Mouse (Mus musculus) limb, embryonic 12.5 days (tissue): Measurements from ENCODE around the gene Ap1s3. TPM values are rescaled to one million over a fixed set of nuclear protein-coding genes. Genes with fewer than 3 reads are reported as not detected.

Experiments used
- ATAC-seq: fragments of 200-750 bp; cut with Nextera tagmentation; 2 replicates; pipeline ENCODE4 v1.8.0; 2017; ENCODE audit warnings: low read depth, moderate TSS enrichment; ENCODE audit not compliant: insufficient number of reproducible peaks, insufficient read depth, low FRiP score, low TSS enrichment
- H3K27ac ChIP-seq: fragments of 300-500 bp; sonication (generic); 2 replicates; pipeline ENCODE4 v1.5.1; 2016; ENCODE audit warnings: mild to moderate bottlenecking, moderate library complexity
- H3K27me3 ChIP-seq: fragments of 300-500 bp; sonication (generic); 2 replicates; pipeline ENCODE4 v1.6.1; 2016; ENCODE audit warnings: mild to moderate bottlenecking, moderate library complexity
- H3K36me3 ChIP-seq: fragments of 300-500 bp; sonication (generic); 2 replicates; pipeline ENCODE4 v1.6.1; 2016; ENCODE audit warnings: mild to moderate bottlenecking, moderate library complexity
- H3K4me1 ChIP-seq: fragments of 300-500 bp; sonication (generic); replicated peaks from 2 replicates; pipeline ENCODE4 v1.6.1; 2016
- H3K4me2 ChIP-seq: fragments of 300-500 bp; sonication (generic); 2 replicates; pipeline ENCODE4 v1.6.1; 2016; ENCODE audit warnings: mild to moderate bottlenecking, moderate library complexity
- H3K4me3 ChIP-seq: fragments of 300-500 bp; sonication (generic); replicated peaks from 2 replicates; pipeline ENCODE4 v1.5.1; 2016; ENCODE audit warnings: mild to moderate bottlenecking
- H3K9ac ChIP-seq: fragments of 300-500 bp; sonication (generic); replicated peaks from 2 replicates; pipeline ENCODE4 v1.6.1; 2016; ENCODE audit warnings: mild to moderate bottlenecking, moderate library complexity
- H3K9me3 ChIP-seq: fragments of 300-500 bp; sonication (generic); 2 replicates; pipeline ENCODE4 v1.6.1; 2016; ENCODE audit warnings: mild to moderate bottlenecking, moderate library complexity
- WGBS: fragments of 180-500 bp; shearing (Covaris S2); methylation state at CpG from one replicate; pipeline ENCODE4 v1.1.7; 2016; 5-methylcytosine and 5-hydroxymethylcytosine counted together
- polyA plus RNA-seq: library from polyadenylated mRNA; unstranded; fragments of >200 nt; fragmentation: Nextera tagmentation; extraction: Ambion mirVana; gene quantifications from 2 replicates; pipeline ENCODE4 v1.2.1, GENCODE M21; 2016

Ap1s3 gene
- polyA plus RNA-seq, 1 experiment from 2014 or later, result 0.73 TPM

DNA sequence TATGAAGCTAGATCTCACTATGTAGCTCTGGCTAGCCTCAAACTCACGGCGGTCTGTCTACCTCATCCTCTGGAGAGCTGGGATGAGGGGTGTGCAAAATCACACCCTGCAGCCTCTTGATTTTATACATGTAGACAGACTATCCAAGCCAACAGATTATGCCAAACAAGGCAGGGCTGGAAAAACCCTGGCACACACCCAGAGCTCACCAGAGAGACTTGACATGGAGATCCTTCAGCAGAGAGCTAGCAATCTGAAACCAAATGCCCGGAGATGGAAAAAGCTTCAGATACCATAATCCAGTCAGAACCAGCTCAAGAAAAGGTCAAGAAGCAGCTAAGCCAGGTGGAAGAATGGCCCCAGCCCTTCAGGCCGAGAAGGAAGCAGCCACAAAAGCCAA lies 6.9 kb downstream of the Ap1s3 start:
- no peak overlapping the region for H3K9ac ChIP-seq
- no peak overlapping the region for H3K4me2 ChIP-seq
- no peak for ATAC-seq
- WGBS, result 85% methylated on average over 4 of the region's 4 CpGs
- no peaks in the 10 kb centered on the region for H3K4me1 ChIP-seq
- H3K9me3 ChIP-seq, result peaks cover 5% of the 10 kb centered on the region; the same call in 1 of the 2 replicates
- H3K27me3 ChIP-seq, result no peaks in the 10 kb centered on the region
- no peak overlapping the region for H3K4me3 ChIP-seq
- no peak overlapping the region for H3K27ac ChIP-seq
- H3K36me3 ChIP-seq, result no peaks in the 10 kb centered on the region

DNA sequence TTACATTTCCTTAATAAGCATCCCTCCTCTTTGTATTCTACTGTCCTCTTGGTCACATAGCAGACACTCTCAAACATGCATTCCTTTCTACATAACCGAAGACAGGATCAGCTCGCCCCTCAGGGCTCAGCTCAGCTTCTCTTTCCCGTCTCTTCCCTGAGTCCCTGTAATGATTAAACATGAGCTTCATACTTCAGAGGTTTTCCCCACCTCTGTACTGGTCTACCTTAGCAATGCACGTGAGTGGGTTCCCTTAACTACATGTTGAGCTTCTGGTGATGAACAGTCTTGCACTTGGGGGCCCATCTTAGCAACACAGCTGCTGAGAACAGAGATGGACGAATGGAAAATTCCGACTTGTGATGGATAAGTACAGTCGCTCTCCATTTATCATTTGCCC lies 12.2 kb downstream of the Ap1s3 start:
- H3K4me1 ChIP-seq, result no peaks in the 10 kb centered on the region; the same call in 1 of the 2 replicates
- H3K9me3 ChIP-seq, result peaks cover 5% of the 10 kb centered on the region; the same call in 1 of the 2 replicates
- WGBS, result 85% methylated on average over 7 of the region's 7 CpGs
- no peaks in the 10 kb centered on the region for H3K27me3 ChIP-seq
- H3K27ac ChIP-seq, result no peak overlapping the region
- no peak for ATAC-seq
- no peak overlapping the region for H3K9ac ChIP-seq
- H3K4me3 ChIP-seq, result no peak overlapping the region
- H3K36me3 ChIP-seq, result no peaks in the 10 kb centered on the region
- H3K4me2 ChIP-seq, result no peak overlapping the region

DNA sequence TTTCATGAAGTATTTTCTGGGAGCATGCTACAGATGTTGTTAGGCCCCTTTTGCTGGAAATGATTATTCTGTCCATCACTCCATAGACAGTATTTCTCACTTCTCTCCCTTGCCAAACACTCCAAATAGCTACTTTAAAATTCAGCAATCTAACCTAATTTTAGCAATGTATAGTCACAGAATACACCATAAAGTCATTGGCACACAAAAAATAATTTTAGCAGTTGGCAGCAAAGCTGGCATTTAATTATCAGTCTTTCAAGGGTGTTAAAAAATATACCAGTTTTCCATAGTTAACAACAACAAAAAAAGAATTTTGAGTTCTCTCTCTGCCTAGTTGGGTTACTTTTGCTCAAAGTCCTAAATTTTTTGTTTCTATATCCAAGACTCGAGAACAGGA lies 14.4 kb downstream of the Ap1s3 start:
- no peak overlapping the region for H3K27ac ChIP-seq
- H3K9me3 ChIP-seq, result peaks cover 4% of the 10 kb centered on the region; the same call in 1 of the 2 replicates
- ATAC-seq, result no peak
- H3K4me3 ChIP-seq, result no peak overlapping the region
- WGBS, result 51% methylated on average over 1 of the region's 1 CpGs
- H3K27me3 ChIP-seq, result no peaks in the 10 kb centered on the region
- H3K4me1 ChIP-seq, result no peaks in the 10 kb centered on the region; the same call in 1 of the 2 replicates
- H3K36me3 ChIP-seq, result no peaks in the 10 kb centered on the region
- no peak overlapping the region for H3K9ac ChIP-seq
- no peak overlapping the region for H3K4me2 ChIP-seq

DNA sequence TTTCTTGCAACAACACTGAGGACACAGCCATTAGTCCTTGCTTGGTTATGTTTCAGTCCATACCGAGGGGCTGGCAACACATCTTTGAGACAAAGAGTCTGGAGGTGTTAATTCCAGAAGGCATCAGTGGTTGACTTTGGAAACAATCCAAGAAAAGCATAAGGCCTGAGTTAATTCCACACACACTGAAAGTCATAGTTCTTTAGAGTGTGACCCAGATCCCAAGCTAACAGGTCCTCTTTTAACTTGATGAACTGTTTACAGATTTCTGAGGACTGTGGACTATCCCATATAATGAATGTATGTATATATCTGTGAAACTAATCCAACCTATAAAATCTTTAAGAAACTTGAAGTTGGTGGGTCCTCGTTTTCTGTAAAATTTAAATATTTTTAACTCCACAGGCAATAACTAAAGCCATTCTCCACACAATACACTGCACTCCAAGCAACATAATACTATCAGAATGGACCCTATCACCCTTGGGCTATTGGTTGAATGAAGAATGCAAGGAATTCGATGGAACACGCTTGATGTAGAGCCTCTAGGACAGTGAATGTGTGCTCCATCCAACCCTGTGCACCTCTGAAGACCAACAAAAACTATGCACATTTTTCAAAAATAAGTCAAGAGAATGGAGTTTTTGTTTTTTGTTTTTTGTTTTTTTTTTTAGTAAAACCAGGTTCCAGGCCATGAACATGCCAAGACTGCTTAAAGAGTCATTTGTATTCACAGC lies 15.8 kb downstream of the Ap1s3 start:
- H3K36me3 ChIP-seq, result no peaks in the 10 kb centered on the region
- no peak overlapping the region for H3K9ac ChIP-seq
- no peak overlapping the region for H3K4me3 ChIP-seq
- H3K9me3 ChIP-seq, result no peaks in the 10 kb centered on the region
- H3K4me2 ChIP-seq, result no peak overlapping the region
- ATAC-seq, result no peak; the same call in 1 of the 2 replicates
- no peaks in the 10 kb centered on the region for H3K27me3 ChIP-seq
- H3K4me1 ChIP-seq, result no peaks in the 10 kb centered on the region; the same call in 1 of the 2 replicates
- peak overlapping the region; percentile 70; the same call in 1 of the 2 replicates for H3K27ac ChIP-seq
- WGBS, result 63% methylated on average over 4 of the region's 4 CpGs

DNA sequence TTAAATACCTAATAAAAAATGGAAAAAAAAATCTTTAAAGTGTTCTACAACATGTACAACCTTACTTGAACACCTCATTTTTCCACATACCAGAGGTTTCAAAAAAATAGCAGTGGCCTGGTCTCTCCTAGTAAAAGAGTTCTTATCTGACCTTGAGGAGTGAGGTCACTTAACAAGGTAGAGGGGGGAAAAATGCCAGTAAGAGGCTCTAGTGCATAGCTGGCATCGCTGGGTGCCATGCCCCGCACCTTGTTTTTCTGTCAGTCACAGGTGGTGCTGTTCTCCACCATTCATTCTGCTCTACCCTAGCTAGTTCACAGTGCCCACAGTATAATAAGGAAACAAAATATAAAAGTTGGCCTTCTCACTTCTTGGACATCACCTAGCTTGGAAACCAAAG lies 16.8 kb downstream of the Ap1s3 start:
- H3K27ac ChIP-seq, result no peak overlapping the region

DNA sequence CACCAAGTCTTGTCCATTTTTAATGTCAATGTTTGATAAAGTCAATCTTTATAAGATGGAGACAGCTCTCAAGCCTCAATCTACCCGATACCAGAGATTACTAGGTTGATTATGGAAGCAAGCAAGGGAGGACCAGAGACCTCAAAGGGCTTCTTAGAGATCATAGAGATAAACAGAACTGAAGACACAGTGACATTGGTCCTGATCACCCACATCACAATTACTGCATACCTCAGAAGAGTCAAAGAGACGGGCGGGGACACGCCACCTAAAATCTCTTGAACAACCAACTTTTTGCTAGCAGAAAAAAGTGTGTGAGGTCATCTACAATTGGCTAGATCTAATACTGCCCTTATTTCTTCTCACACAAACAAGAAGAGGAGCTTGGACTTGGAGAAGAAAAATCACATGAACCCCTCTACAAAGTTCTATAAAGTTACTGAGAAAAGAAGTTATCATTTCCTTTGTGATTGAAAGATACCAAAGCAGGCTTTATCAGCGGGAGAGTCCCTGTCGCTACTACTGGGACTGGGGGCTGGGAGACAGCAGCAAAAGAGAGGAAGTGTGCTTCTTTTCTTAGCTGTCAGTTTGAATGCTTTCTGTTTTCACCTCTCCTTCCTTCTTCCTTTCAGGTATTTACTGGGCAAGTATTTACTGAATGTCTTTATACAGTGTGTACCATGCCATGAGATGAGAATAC lies 28.2 kb downstream of the Ap1s3 start:
- Histone ChIP-seq H3K4me2 (no peak overlapping the region), H3K27ac (no peak overlapping the region), H3K27me3 (no peaks in the 10 kb centered on the region), H3K4me1 (no peaks in the 10 kb centered on the region), H3K9me3 (no peaks in the 10 kb centered on the region), H3K9ac (no peak overlapping the region), H3K4me3 (no peak overlapping the region), H3K36me3 (no peaks in the 10 kb centered on the region)
- 88% methylated on average over 6 of the region's 6 CpGs for WGBS
- no peak for ATAC-seq

More for the DNA sequence above, 16.8 kb downstream of the Ap1s3 start:
- H3K36me3 ChIP-seq, result no peaks in the 10 kb centered on the region
- no peaks in the 10 kb centered on the region for H3K27me3 ChIP-seq
- no peak overlapping the region for H3K4me2 ChIP-seq
- 97% methylated on average over 2 of the region's 2 CpGs for WGBS
- no peak for ATAC-seq
- H3K9me3 ChIP-seq, result no peaks in the 10 kb centered on the region
- no peaks in the 10 kb centered on the region; the same call in 1 of the 2 replicates for H3K4me1 ChIP-seq
- H3K9ac ChIP-seq, result no peak overlapping the region
- H3K4me3 ChIP-seq, result no peak overlapping the region

DNA sequence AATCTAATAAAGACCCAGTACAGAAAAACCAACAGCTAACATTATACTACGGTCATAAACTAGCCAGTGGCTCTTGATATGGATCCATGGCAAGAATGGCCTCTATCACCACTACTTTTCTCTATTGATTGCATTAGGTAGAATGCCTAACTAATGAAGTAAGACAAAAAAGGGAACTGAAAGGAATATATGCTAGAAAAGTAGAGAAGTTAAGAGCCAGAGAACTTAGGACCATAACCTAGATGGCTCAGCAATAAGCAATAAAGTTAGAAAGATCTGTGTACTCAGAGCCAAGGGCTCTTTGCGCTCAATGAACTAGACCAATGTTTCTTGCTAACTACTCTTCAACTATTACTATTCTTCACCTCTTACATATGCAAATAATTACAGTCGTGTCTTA lies 29.1 kb downstream of the Ap1s3 start:
- H3K4me2 ChIP-seq, result no peak overlapping the region
- no peak for ATAC-seq
- H3K4me3 ChIP-seq, result no peak overlapping the region
- no peak overlapping the region for H3K27ac ChIP-seq
- no peaks in the 10 kb centered on the region for H3K36me3 ChIP-seq
- H3K9ac ChIP-seq, result no peak overlapping the region
- WGBS, result 83% methylated on average over 3 of the region's 3 CpGs
- H3K4me1 ChIP-seq, result no peaks in the 10 kb centered on the region
- H3K9me3 ChIP-seq, result no peaks in the 10 kb centered on the region
- H3K27me3 ChIP-seq, result no peaks in the 10 kb centered on the region

DNA sequence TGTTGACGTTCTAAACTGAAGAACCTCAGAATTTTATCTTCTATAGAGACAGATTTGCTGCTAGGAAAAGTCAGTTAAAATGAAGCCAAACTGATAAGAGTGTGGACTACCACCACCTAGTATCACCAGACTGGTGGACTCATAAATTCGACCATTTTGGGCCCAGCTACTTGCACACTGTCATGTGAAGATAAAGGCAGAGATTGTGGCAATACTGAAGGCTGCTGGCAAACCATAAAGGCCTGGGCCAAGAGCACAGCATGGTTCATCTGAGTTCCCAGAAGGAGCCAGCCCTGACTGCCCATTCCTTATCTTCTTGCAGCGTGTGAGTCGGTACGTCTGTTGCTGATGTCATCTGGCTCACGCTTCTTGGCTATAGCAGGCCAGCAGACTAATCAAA lies 30.4 kb downstream of the Ap1s3 start:
- H3K36me3 ChIP-seq, result no peaks in the 10 kb centered on the region
- WGBS, result 85% methylated on average over 6 of the region's 6 CpGs

DNA sequence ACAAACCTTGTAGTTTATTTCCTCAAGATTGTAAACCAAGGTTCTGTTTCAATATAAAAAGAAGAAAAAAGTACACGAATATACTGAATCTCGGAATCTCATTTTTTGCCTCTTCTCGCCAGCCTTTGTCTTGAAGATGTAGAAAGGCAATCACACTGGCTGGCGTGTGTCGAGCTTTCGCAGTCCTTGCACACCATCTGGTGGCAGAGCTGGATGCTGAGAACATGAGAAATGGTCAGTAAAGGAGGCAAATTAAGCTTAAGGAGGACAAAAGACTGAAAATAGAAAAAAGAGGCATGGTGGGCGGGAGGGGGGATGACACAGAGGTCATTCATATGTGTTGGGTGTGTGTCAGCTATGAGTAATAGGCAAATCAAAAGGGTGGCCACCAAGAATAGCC lies 31.6 kb downstream of the Ap1s3 start:
- no peak for ATAC-seq
- H3K4me1 ChIP-seq, result no peaks in the 10 kb centered on the region
- no peak overlapping the region for H3K4me3 ChIP-seq
- WGBS, result 82% methylated on average over 7 of the region's 7 CpGs
- no peak overlapping the region for H3K9ac ChIP-seq
- no peaks in the 10 kb centered on the region for H3K36me3 ChIP-seq
- H3K9me3 ChIP-seq, result no peaks in the 10 kb centered on the region
- H3K27me3 ChIP-seq, result no peaks in the 10 kb centered on the region
- H3K27ac ChIP-seq, result no peak overlapping the region
- no peak overlapping the region for H3K4me2 ChIP-seq

More for the DNA sequence above, 30.4 kb downstream of the Ap1s3 start:
- Histone ChIP-seq H3K9ac (no peak overlapping the region), H3K27me3 (no peaks in the 10 kb centered on the region), H3K27ac (no peak overlapping the region), H3K4me3 (no peak overlapping the region), H3K9me3 (no peaks in the 10 kb centered on the region), H3K4me2 (no peak overlapping the region), H3K4me1 (no peaks in the 10 kb centered on the region)
- no peak for ATAC-seq

DNA sequence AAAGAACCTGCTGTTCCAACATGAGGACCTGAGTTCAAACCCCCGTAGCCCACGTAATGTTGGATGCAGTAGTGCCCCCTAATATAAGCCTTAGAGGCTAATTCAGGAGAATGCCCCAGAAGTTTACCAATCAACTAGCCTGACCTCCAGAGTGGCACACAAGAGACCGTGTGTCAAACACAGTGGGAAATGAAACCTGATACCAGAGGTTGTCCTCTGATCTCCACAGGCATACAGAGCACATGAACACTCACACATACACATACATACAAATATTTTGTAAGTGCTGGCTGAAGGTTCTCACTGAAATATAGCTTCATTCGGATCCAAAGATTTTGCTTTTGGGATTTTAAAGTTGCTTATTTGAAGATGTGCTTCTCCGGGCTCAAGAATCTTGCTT lies 32.1 kb downstream of the Ap1s3 start:
- H3K9me3 ChIP-seq, result no peaks in the 10 kb centered on the region
- no peak overlapping the region for H3K4me3 ChIP-seq
- no peaks in the 10 kb centered on the region for H3K36me3 ChIP-seq
- H3K9ac ChIP-seq, result no peak overlapping the region
- no peak overlapping the region for H3K27ac ChIP-seq
- 70% methylated on average over 5 of the region's 5 CpGs for WGBS
- H3K4me2 ChIP-seq, result no peak overlapping the region
- no peaks in the 10 kb centered on the region for H3K4me1 ChIP-seq
- no peaks in the 10 kb centered on the region for H3K27me3 ChIP-seq
- no peak for ATAC-seq

DNA sequence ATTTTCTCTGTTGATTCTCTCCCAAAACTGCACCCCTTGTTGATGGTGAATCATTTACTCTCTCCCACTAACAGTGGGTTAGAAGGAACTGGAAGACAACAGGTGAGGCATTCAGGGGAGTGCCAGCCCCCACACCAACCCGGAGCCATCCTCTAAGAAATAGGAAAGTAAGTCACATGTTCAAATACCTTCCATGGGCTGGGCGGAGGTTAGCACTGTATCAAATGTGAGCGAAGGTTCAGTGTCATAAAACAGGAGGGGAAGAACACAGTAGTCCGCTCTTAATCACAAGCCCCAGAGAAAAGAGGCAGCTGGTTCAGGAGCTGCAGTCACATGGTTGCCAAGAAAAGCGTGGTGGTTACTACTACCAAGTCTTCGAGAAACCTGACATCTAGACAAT lies 32.7 kb downstream of the Ap1s3 start:
- Histone ChIP-seq H3K4me3 (no peak overlapping the region), H3K9me3 (no peaks in the 10 kb centered on the region), H3K4me1 (no peaks in the 10 kb centered on the region), H3K36me3 (no peaks in the 10 kb centered on the region), H3K27ac (no peak overlapping the region), H3K4me2 (no peak overlapping the region), H3K27me3 (no peaks in the 10 kb centered on the region), H3K9ac (no peak overlapping the region)
- ATAC-seq, result no peak
- WGBS, result 90% methylated on average over 6 of the region's 6 CpGs
